Comparison of ENCODE assay signal across 12 mouse cellular contexts in genomic region chr11:52888150-52888549, GRCm38 (mm10).
DNase-seq lines count a peak whose midpoint lies in the region; ATAC-seq and TF ChIP-seq lines count a peak whose summit lies in the region.
"Had no signal": no experiment of that assay in that cellular context is flagged by ENCODE, and none has a peak within 500 bp of the region (broad histone marks: within the 10 kb centered on the region; RNA-seq: fewer than 3 reads in every experiment).

No protein-coding gene starts in this region.

- no peak overlapping the region for H3K4me3 ChIP-seq in lung, postnatal 0 days (ENCODE audit: low read depth, low read length)
- H3K4me3 ChIP-seq: forebrain, embryonic 12.5 days; heart, embryonic 12.5 days; intestine, embryonic 15.5 days had no signal

- no peaks in the 10 kb centered on the region for H3K4me1 ChIP-seq in lung, postnatal 0 days (ENCODE audit: insufficient read depth, low read depth, low read length)
- H3K4me1 ChIP-seq: intestine, embryonic 15.5 days had no signal

- TF ChIP-seq EP300 in lung, postnatal 0 days (IDR thresholded peaks at IDR 0.05): no peak

- intact Hi-C loops in left cerebral cortex, postnatal 4 days (cut with DNase I): no loop called here

- no peak for TF ChIP-seq CTCF in lung, postnatal 0 days (IDR thresholded peaks at IDR 0.05)

- no peak overlapping the region for H3K4me2 ChIP-seq in lung, postnatal 0 days (replicated peaks; ENCODE audit: low read depth, low read length)
- H3K4me2 ChIP-seq: forebrain, embryonic 12.5 days; heart, embryonic 12.5 days; intestine, embryonic 15.5 days had no signal

- H3K27me3 ChIP-seq in lung, postnatal 0 days (replicated peaks; ENCODE audit: insufficient read depth, low read length): no peaks in the 10 kb centered on the region
- H3K27me3 ChIP-seq: heart, embryonic 12.5 days; intestine, embryonic 15.5 days had no signal

- 11% methylated on average over 6 of the region's 6 CpGs for WGBS in lung, postnatal 0 days

- H3K36me3 ChIP-seq in lung, postnatal 0 days (ENCODE audit: insufficient read depth, low read length): no peaks in the 10 kb centered on the region
- H3K36me3 ChIP-seq: forebrain, embryonic 12.5 days; heart, embryonic 12.5 days; intestine, embryonic 15.5 days had no signal

- no peak overlapping the region for H3K9ac ChIP-seq in lung, postnatal 0 days (replicated peaks; ENCODE audit: low read depth)
- H3K9ac ChIP-seq: forebrain, embryonic 12.5 days; heart, embryonic 12.5 days; intestine, embryonic 15.5 days had no signal

- DNase-seq in adrenal gland, postnatal 14 days: peak; percentile 11
- DNase-seq in adrenal gland, adult 18-20 months (ENCODE audit: low spot score in 2 of 2): no peak
- DNase-seq in lung, postnatal 0 days (ENCODE audit: low spot score): peak; percentile 53
- no peak for DNase-seq in lung, postnatal 36 days
- peak; percentile 22 for DNase-seq in left cerebral cortex, postnatal 4 days
- peak; percentile 27 for DNase-seq in right cerebral cortex, postnatal 25 days
- DNase-seq in kidney, adult 18-20 months: no peak
- no peak for DNase-seq in testis, postnatal 10 days (ENCODE audit: low spot score)
- DNase-seq: lung, adult 2 months had no signal

- no peaks in the 10 kb centered on the region for H3K9me3 ChIP-seq in lung, postnatal 0 days (ENCODE audit: low read length)
- H3K9me3 ChIP-seq: forebrain, embryonic 12.5 days; heart, embryonic 12.5 days; intestine, embryonic 15.5 days had no signal

- ATAC-seq in lung, postnatal 0 days: peak; percentile 30; the same call in 1 of the 2 replicates
- ATAC-seq: intestine, embryonic 15.5 days had no signal

- no peak overlapping the region for H3K27ac ChIP-seq in lung, postnatal 0 days (ENCODE audit: low read length)
- H3K27ac ChIP-seq: forebrain, embryonic 12.5 days; intestine, embryonic 15.5 days had no signal

Comparison
In these comparisons a context has a peak if more than half of its experiments do, and no peak if none do; other contexts are left out.
1. DNase-seq: peak in adrenal gland, postnatal 14 days (single experiment), lung, postnatal 0 days (single experiment), left cerebral cortex, postnatal 4 days (single experiment) and right cerebral cortex, postnatal 25 days (single experiment); none in adrenal gland, adult 18-20 months (0 of 2), lung, postnatal 36 days (single experiment), kidney, adult 18-20 months (single experiment) and testis, postnatal 10 days (single experiment).